In the genomic region with DNA sequence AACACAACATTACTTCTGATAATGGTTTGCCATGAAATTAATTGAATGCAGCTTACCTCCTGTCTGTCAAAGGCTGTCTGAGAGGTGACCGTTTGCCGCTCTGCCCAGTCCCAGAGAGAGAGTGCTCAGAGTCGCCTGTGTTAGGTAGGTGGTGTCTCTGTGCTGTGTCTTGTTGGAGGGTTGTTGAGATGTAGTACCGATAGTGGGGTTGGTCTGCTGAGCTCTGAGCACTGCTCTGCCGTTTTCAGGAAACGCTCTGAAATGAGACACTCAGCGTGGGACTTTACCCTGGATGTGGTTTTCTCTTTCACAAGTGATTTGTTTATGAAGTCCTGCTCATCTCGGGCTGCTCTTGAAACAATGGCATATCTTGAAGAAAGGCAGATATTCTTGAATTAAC, we compare ENCODE assay signal across 18 mouse cellular contexts. TPM values are rescaled to one million over a fixed set of nuclear protein-coding genes. Genes with fewer than 3 reads are reported as not detected.
DNase-seq lines count a peak whose midpoint lies in the region; ATAC-seq and TF ChIP-seq lines count a peak whose summit lies in the region.
"Had no signal": no experiment of that assay in that cellular context is flagged by ENCODE, and none has a peak within 500 bp of the region (broad histone marks: within the 10 kb centered on the region; RNA-seq: fewer than 3 reads in every experiment).

A gene (minus strand): TSS at position 161 of the 400 bp plus-strand sequence.

- peaks cover 14% of the 10 kb centered on the region for H3K36me3 ChIP-seq in forebrain, embryonic 15.5 days

- H3K27ac ChIP-seq in forebrain, embryonic 15.5 days (replicated peaks) = no peak within 1 kb of the TSS
- H3K27ac ChIP-seq: forebrain, embryonic 10.5 days; hindbrain, embryonic 14.5 days; limb, embryonic 15.5 days; neural tube, embryonic 12.5 days had no signal

- 58% methylated on average over 8 of the region's 8 CpGs for WGBS in lung, adult 2 months
- 82% methylated on average over 8 of the region's 8 CpGs for WGBS in forebrain, embryonic 15.5 days

- no peaks in the 10 kb centered on the region for H3K27me3 ChIP-seq in forebrain, embryonic 15.5 days
- H3K27me3 ChIP-seq: heart, embryonic 12.5 days; limb, embryonic 15.5 days; neural tube, embryonic 12.5 days had no signal

- H3K4me1 ChIP-seq in lung, adult 2 months (ENCODE audit: control insufficient read depth, insufficient read depth, low read length) = no peaks in the 10 kb centered on the region
- 0 out of 2 replicates have a peak, but pooled peaks cover 2% of the 10 kb centered on the region for H3K4me1 ChIP-seq in forebrain, embryonic 15.5 days
- H3K4me1 ChIP-seq: forebrain, embryonic 10.5 days; neural tube, embryonic 12.5 days had no signal

- DNase-seq in lung, adult 2 months = no peak
- no peak for DNase-seq in lung, postnatal 14 days
- DNase-seq in naive thymus-derived CD4-positive, alpha-beta T cell, adult 2 months (ENCODE audit: low read depth) = peak; percentile 93
- DNase-seq in thymus, postnatal 25 days = peak; percentile 59
- DNase-seq in left cerebral cortex, postnatal 36 days (ENCODE audit: low spot score in 2 of 2) = no peak
- DNase-seq in adipocyte (ENCODE audit: low spot score) = no peak
- DNase-seq: adrenal gland, postnatal 36 days; cerebellum, adult 8-10 months; kidney, postnatal 10 days; right cerebral cortex, postnatal 25 days had no signal

- intact Hi-C loops in left cerebral cortex, postnatal 36 days (cut with DNase I) = loop anchor here (5.0 kb wide), 1 partner anchor 38 kb away; a partner anchor contains a TSS

- H3K9me3 ChIP-seq in forebrain, embryonic 15.5 days = no peaks in the 10 kb centered on the region
- H3K9me3 ChIP-seq: forebrain, embryonic 10.5 days; heart, embryonic 12.5 days; limb, embryonic 15.5 days; neural tube, embryonic 12.5 days had no signal

- H3K4me2 ChIP-seq in forebrain, embryonic 15.5 days (replicated peaks) = no peak within 1 kb of the TSS
- H3K4me2 ChIP-seq: heart, embryonic 12.5 days; hindbrain, embryonic 14.5 days; limb, embryonic 15.5 days; neural tube, embryonic 12.5 days had no signal

- 0 out of 2 replicates have a peak, but pooled peaks have one; percentile 13 for TF ChIP-seq POLR2A in lung, adult 2 months (IDR thresholded peaks at IDR 0.05; ENCODE audit: borderline replicate concordance, extremely low read depth, low read depth, low read length)

- TF ChIP-seq CTCF in lung, adult 2 months (IDR thresholded peaks at IDR 0.05; ENCODE audit: insufficient read depth, low read length) = no peak

- peak within 1 kb of the TSS; percentile 48 for H3K4me3 ChIP-seq in lung, adult 2 months (replicated peaks; ENCODE audit: extremely low read depth, low read depth, low read length)
- no peak within 1 kb of the TSS for H3K4me3 ChIP-seq in forebrain, embryonic 15.5 days
- H3K4me3 ChIP-seq: forebrain, embryonic 10.5 days; heart, embryonic 12.5 days; limb, embryonic 15.5 days; neural tube, embryonic 12.5 days had no signal

- peak; percentile 73 for ATAC-seq in common myeloid progenitor, adult 5-6 weeks (replicated peaks; ENCODE audit: low read depth, poor library complexity, severe bottlenecking)
- ATAC-seq in forebrain, embryonic 15.5 days (replicated peaks) = no peak

- H3K9ac ChIP-seq in forebrain, embryonic 15.5 days (replicated peaks) = no peak within 1 kb of the TSS
- H3K9ac ChIP-seq: heart, embryonic 12.5 days; hindbrain, embryonic 14.5 days; limb, embryonic 15.5 days; neural tube, embryonic 12.5 days had no signal

RNA-seq across cellular contexts. Expression of the gene that starts here (rescaled TPM):
- 5.6 and 8.3 TPM in 2 replicates for polyA plus RNA-seq in lung, adult 2 months (2012; rRNA removed)
- 1.7 and 3.7 TPM in 2 replicates for total RNA-seq in common myeloid progenitor, adult 5-6 weeks (2017)
- not detected for total RNA-seq in left cerebral cortex, postnatal 36 days (2021)
- polyA plus RNA-seq in forebrain, embryonic 15.5 days (2015; fragmentation: Nextera tagmentation; extraction: Ambion mirVana) = 0.17 and 0.29 TPM in 2 replicates
- total RNA-seq: gastrocnemius, adult 18-20 months had no signal
- polyA plus RNA-seq: hindbrain, embryonic 14.5 days had no signal

Comparison
In these comparisons a context has a peak if more than half of its experiments do, and no peak if none do; other contexts are left out.
1. DNase-seq: peak in naive thymus-derived CD4-positive, alpha-beta T cell, adult 2 months (single experiment) and thymus, postnatal 25 days (single experiment); none in lung, adult 2 months (single experiment), lung, postnatal 14 days (single experiment), left cerebral cortex, postnatal 36 days (0 of 2) and adipocyte (single experiment).